Mouse (Mus musculus) MEL-GATA-1-ER (cell line): ENCODE results near the gene Olfr112.
"Not testable (repeated sequence)": the region's sequence is repeated elsewhere in the genome, so short reads cannot be mapped to it uniquely, and the experiment has no call there.

Source experiments
- DNase-seq: peaks from one replicate; pipeline ENCODE4 v3.0.0-alpha.2; 2012; ENCODE audit warnings: low read depth; ENCODE audit errors: extremely low read depth

Olfr112 gene

GRCm38 (mm10) chr17:37569351-37569750 lies at the start of gene Olfr112:
Olfr112 (minus strand) TSS chr17:37569451.
- no peak for DNase-seq

GRCm38 (mm10) chr17:37592643-37593042 lies 23.4 kb upstream of the Olfr112 start, which contains the start of gene Olfr114:
Olfr114 (minus strand) TSS chr17:37592743.
- no peak for DNase-seq

- no peak for DNase-seq
These were observed 8.3 kb upstream of the Olfr112 start, which contains the start of gene Olfr113 for GRCm38 (mm10) chr17:37577563-37577962. Olfr113 (minus strand) TSS chr17:37577663.

- no peak for DNase-seq
These were observed 10.2 kb downstream of the Olfr112 start for GRCm38 (mm10) chr17:37558913-37559615.

- no peak for DNase-seq
These were observed 25.3 kb downstream of the Olfr112 start for GRCm38 (mm10) chr17:37543800-37544435.

GRCm38 (mm10) chr17:37541454-37542119 lies 27.7 kb downstream of the Olfr112 start:
- DNase-seq, result no peak

- not testable (repeated sequence) for DNase-seq
These were observed 30.8 kb downstream of the Olfr112 start for GRCm38 (mm10) chr17:37538416-37538815.

- no peak for DNase-seq
These were observed 34.1 kb downstream of the Olfr112 start for GRCm38 (mm10) chr17:37535173-37535572.

GRCm38 (mm10) chr17:37525427-37525826 lies 43.8 kb downstream of the Olfr112 start:
- DNase-seq, result not testable (repeated sequence)

GRCm38 (mm10) chr17:37524612-37525011 lies 44.6 kb downstream of the Olfr112 start:
- not testable (repeated sequence) for DNase-seq
